Mouse (Mus musculus): ENCODE data around the gene Asgr2. TPM values are rescaled to one million over a fixed set of nuclear protein-coding genes. Genes with fewer than 3 reads are reported as not detected.

The Asgr2 gene
- polyA plus RNA-seq (2012; ENCODE audit: low replicate concordance), result 0.13 and 0.17 TPM in 2 replicates

DNA sequence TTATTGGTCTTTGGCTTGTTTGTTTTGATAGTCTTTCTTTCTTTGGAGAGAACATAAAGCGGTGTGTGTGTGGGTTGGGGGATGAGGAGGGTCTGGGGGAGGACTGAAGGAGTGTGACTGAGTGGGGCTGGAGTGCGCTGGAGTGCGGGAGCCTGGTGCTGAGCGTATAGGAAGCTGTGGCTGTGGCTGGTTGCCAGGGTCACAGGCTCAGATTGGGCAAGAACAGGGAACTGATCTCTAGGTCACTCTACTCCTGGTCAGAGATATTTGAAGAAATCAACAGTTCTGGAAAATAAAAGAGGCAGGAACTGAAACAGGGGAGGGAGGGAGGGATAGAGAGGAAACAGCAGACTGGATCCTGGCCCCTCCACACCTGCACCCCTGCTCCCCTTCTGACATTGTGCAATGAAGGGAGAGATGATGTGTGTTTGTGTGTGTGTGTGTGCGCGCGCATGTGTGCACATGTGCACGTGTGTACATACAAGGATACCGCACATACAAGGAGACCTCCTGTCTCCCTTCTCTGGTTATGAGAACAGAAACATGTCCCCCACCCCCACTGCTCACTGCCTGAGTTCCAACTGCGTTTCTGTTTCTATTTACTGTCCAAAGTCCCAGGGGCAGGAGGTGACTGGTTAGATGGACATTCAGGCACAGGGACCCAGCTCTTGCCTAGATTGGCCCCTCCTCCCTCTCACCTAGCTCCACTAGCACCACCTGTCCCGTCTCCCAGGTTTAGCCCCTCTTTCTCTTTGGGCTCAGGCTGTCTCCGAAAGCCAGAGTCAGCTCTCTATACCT lies at the start of gene Asgr2:
TSS of gene Asgr2 (plus strand) at position 659 of the 798 bp plus-strand sequence.

DNA sequence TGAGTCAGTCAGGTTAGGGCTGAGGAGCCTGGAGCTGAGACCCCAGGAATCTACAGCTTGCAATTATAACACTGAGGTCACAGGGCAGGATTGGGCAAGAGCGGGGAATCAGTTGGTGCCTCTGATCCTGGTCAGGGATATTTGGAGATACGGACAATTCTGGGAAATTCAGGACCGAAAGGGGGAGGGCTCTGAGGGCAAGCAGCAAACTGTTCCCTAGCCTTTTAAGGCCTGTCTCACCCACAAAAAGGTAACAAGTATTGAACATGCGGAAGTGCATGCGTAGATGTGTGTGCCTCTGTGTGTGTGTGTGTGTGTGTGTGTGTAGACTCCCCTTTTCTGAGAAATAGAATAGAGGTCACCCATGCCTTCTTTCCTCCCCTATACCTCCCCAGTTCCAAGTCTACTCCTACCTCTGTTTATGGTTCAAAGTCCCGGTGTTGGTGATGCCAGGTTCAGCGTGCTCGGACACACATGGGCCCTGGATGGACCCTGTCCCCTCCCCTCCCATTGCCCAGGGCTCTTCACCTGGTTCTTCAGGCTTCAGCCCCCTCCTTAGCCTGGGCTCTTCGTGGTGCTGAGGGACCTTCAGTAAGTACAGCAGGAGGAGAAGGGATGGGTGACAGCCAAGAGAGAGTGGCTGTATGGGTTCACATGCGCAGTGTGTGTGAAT lies 38.4 kb upstream of the Asgr2 start, which contains the start of gene Asgr1:
TSS of gene Asgr1 (plus strand) at position 188 of the 673 bp plus-strand sequence.

GRCm38 (mm10) chr11:70129926-70130379 lies 37.5 kb downstream of the Asgr2 start, which contains the start of gene Mgl2:
Mgl2 (plus strand) TSS chr11:70130329.

Other genes starting within 250 kb of the Asgr2 start
- gene Plscr3, start 246.3 kb upstream of the Asgr2 start, polyA plus RNA-seq (2012; ENCODE audit: low replicate concordance), result 37.9 and 61.0 TPM in 2 replicates
- 1.7 TPM in 1 of 2 replicates, not detected in the other for gene Tnk1, start 233.9 kb upstream of the Asgr2 start, polyA plus RNA-seq (2012; ENCODE audit: low replicate concordance)
- gene Tmem95, start 214.6 kb upstream of the Asgr2 start, polyA plus RNA-seq (2012; ENCODE audit: low replicate concordance), result not detected in 2 replicates
- gene Kctd11, start 211.2 kb upstream of the Asgr2 start, polyA plus RNA-seq (2012; ENCODE audit: low replicate concordance), result 3.0 and 3.7 TPM in 2 replicates
- 193 and 275 TPM in 2 replicates for gene Acap1, start 197.1 kb upstream of the Asgr2 start, polyA plus RNA-seq (2012; ENCODE audit: low replicate concordance)
- gene 2810408A11Rik, start 191.7 kb upstream of the Asgr2 start, polyA plus RNA-seq (2012; ENCODE audit: low replicate concordance), result 1.1 and 1.5 TPM in 2 replicates
- 67.4 and 137 TPM in 2 replicates for gene Neurl4, start 191.6 kb upstream of the Asgr2 start, polyA plus RNA-seq (2012; ENCODE audit: low replicate concordance)
- 109 and 212 TPM in 2 replicates for gene Gps2, start 178.8 kb upstream of the Asgr2 start, polyA plus RNA-seq (2012; ENCODE audit: low replicate concordance)
- gene Eif5a, start 170.7 kb upstream of the Asgr2 start, polyA plus RNA-seq (2012; ENCODE audit: low replicate concordance), result 938 and 1,043 TPM in 2 replicates
- gene Ybx2, start 156.8 kb upstream of the Asgr2 start, polyA plus RNA-seq (2012; ENCODE audit: low replicate concordance), result 0.54 and 2.7 TPM in 2 replicates
- 15.8 TPM in 1 of 2 replicates, not detected in the other for gene Slc2a4, start 144.5 kb upstream of the Asgr2 start, polyA plus RNA-seq (2012; ENCODE audit: low replicate concordance)
- 0.27 and 0.88 TPM in 2 replicates for gene Cldn7, start 127.9 kb upstream of the Asgr2 start, polyA plus RNA-seq (2012; ENCODE audit: low replicate concordance)
- 123 and 255 TPM in 2 replicates for gene Ctdnep1, start 111.5 kb upstream of the Asgr2 start, polyA plus RNA-seq (2012; ENCODE audit: low replicate concordance)
- gene Elp5, start 110.1 kb upstream of the Asgr2 start, polyA plus RNA-seq (2012; ENCODE audit: low replicate concordance), result 11.9 and 17.1 TPM in 2 replicates
- gene Gabarap, start 101.5 kb upstream of the Asgr2 start, polyA plus RNA-seq (2012; ENCODE audit: low replicate concordance), result 344 and 452 TPM in 2 replicates
- gene Phf23, start 96.9 kb upstream of the Asgr2 start, polyA plus RNA-seq (2012; ENCODE audit: low replicate concordance), result 67.4 and 84.5 TPM in 2 replicates
- 49.3 and 51.4 TPM in 2 replicates for gene Dvl2, start 92.0 kb upstream of the Asgr2 start, polyA plus RNA-seq (2012; ENCODE audit: low replicate concordance)
- gene Acadvl, start 77.2 kb upstream of the Asgr2 start, polyA plus RNA-seq (2012; ENCODE audit: low replicate concordance), result 24.5 and 32.0 TPM in 2 replicates
- 12.5 and 18.5 TPM in 2 replicates for gene Dlg4, start 75.7 kb upstream of the Asgr2 start, polyA plus RNA-seq (2012; ENCODE audit: low replicate concordance)
- gene Asgr1, start 38.6 kb upstream of the Asgr2 start, polyA plus RNA-seq (2012; ENCODE audit: low replicate concordance), result not detected in 2 replicates
- 0.10 TPM in 1 of 2 replicates, not detected in the other for gene Mgl2, start 37.7 kb downstream of the Asgr2 start, polyA plus RNA-seq (2012; ENCODE audit: low replicate concordance)
- gene Clec10a, start 63.6 kb downstream of the Asgr2 start, polyA plus RNA-seq (2012; ENCODE audit: low replicate concordance), result 1.1 and 2.2 TPM in 2 replicates
- 0.42 and 1.8 TPM in 2 replicates for gene Slc16a11, start 120.1 kb downstream of the Asgr2 start, polyA plus RNA-seq (2012; ENCODE audit: low replicate concordance)
- gene Slc16a13, start 128.4 kb downstream of the Asgr2 start, polyA plus RNA-seq (2012; ENCODE audit: low replicate concordance), result 4.8 and 6.9 TPM in 2 replicates
- gene Bcl6b, start 137.2 kb downstream of the Asgr2 start, polyA plus RNA-seq (2012; ENCODE audit: low replicate concordance), result 1.2 and 1.7 TPM in 2 replicates
- 63.8 and 101 TPM in 2 replicates for gene 0610010K14Rik, start 145.3 kb downstream of the Asgr2 start, polyA plus RNA-seq (2012; ENCODE audit: low replicate concordance)
- gene Gm21988, start 147.2 kb downstream of the Asgr2 start, polyA plus RNA-seq (2012; ENCODE audit: low replicate concordance), result 2.8 and 4.1 TPM in 2 replicates
- 44.8 and 229 TPM in 2 replicates for gene Rnasek, start 147.2 kb downstream of the Asgr2 start, polyA plus RNA-seq (2012; ENCODE audit: low replicate concordance)
- 0.63 and 0.76 TPM in 2 replicates for gene Alox12, start 162.7 kb downstream of the Asgr2 start, polyA plus RNA-seq (2012; ENCODE audit: low replicate concordance)
- 0.10 TPM in 1 of 2 replicates, not detected in the other for gene Alox12e, start 230.0 kb downstream of the Asgr2 start, polyA plus RNA-seq (2012; ENCODE audit: low replicate concordance)

Measured in hematopoietic multipotent progenitor cell, adult 10-12 weeks (in vitro differentiated cells).